Mouse (Mus musculus) stomach, postnatal 0 days (tissue): ENCODE measurements at regions not wholly inside any gene's neighbourhood (a gene's known extent, or its start where the extent isn't known, plus 50 kb on each side); places are given as distances from the start of the nearest gene placed in this dataset.

Experiments
- CTCF ChIP-seq: IDR thresholded peaks from 2 replicates; pipeline ENCODE4 v1.5.1; 2016; ENCODE audit warnings: antibody characterized with exemption, low read depth, mild to moderate bottlenecking, moderate library complexity
- EP300 ChIP-seq: optimal IDR thresholded peaks from 2 replicates; pipeline ENCODE3; 2016; ENCODE audit warnings: antibody characterized with exemption

- TF ChIP-seq CTCF (no peak), EP300 (no peak)
Measured at GRCm38 (mm10) chr16:86894333-86894732, 459.7 kb upstream of the N6amt1 start.
